Mouse (Mus musculus): ENCODE measurements around the gene Pik3r5. TPM values are rescaled to one million over a fixed set of nuclear protein-coding genes. Genes with fewer than 3 reads are reported as not detected.
A peak's percentile ranks its signal among the peaks of the same experiment; 100 is the strongest.

Gene Pik3r5
- polyA plus RNA-seq, 1 experiment from 2014 or later, result 0.79 TPM

- H3K4me2 ChIP-seq, result no peak overlapping the region
- no peaks in the 10 kb centered on the region for H3K36me3 ChIP-seq
- H3K27me3 ChIP-seq, result no peaks in the 10 kb centered on the region
- no peak for ATAC-seq (ENCODE audit: insufficient number of reproducible peaks, insufficient read depth, low FRiP score, low TSS enrichment, low read depth)
- H3K9ac ChIP-seq, result no peak overlapping the region
- H3K4me1 ChIP-seq, result 0 out of 2 replicates have a peak, but pooled peaks cover 2% of the 10 kb centered on the region
- 47% methylated on average over 2 of the region's 2 CpGs for WGBS
- H3K4me3 ChIP-seq, result no peak overlapping the region
- H3K9me3 ChIP-seq, result no peaks in the 10 kb centered on the region
- H3K27ac ChIP-seq, result no peak overlapping the region
These were observed 77.3 kb downstream of the Pik3r5 start for GRCm38 (mm10) chr11:68509194-68509593.

GRCm38 (mm10) chr11:68513969-68514368, 82.0 kb downstream of the Pik3r5 start:
- Histone ChIP-seq H3K4me1 (0 out of 2 replicates have a peak, but pooled peaks cover 2% of the 10 kb centered on the region), H3K27ac (no peak overlapping the region), H3K27me3 (no peaks in the 10 kb centered on the region), H3K4me3 (no peak overlapping the region), H3K9ac (no peak overlapping the region), H3K4me2 (no peak overlapping the region), H3K36me3 (no peaks in the 10 kb centered on the region), H3K9me3 (no peaks in the 10 kb centered on the region; the same call in 1 of the 2 replicates)
- ATAC-seq (ENCODE audit: insufficient number of reproducible peaks, insufficient read depth, low FRiP score, low TSS enrichment, low read depth), result no peak
- WGBS, result 30% methylated on average over 3 of the region's 3 CpGs

- ATAC-seq (ENCODE audit: insufficient number of reproducible peaks, insufficient read depth, low FRiP score, low TSS enrichment, low read depth), result no peak
- Histone ChIP-seq H3K9ac (no peak overlapping the region), H3K4me3 (no peak overlapping the region), H3K4me2 (no peak overlapping the region), H3K9me3 (no peaks in the 10 kb centered on the region; the same call in 1 of the 2 replicates), H3K27ac (no peak overlapping the region), H3K4me1 (no peaks in the 10 kb centered on the region), H3K36me3 (no peaks in the 10 kb centered on the region), H3K27me3 (no peaks in the 10 kb centered on the region)
- WGBS, result 91% methylated on average over 4 of the region's 4 CpGs
These were observed 87.4 kb downstream of the Pik3r5 start for GRCm38 (mm10) chr11:68519362-68519761.

GRCm38 (mm10) chr11:68519815-68520214, 87.9 kb downstream of the Pik3r5 start:
- no peak overlapping the region for H3K4me2 ChIP-seq
- no peak overlapping the region for H3K9ac ChIP-seq
- H3K4me1 ChIP-seq, result no peaks in the 10 kb centered on the region
- no peak for ATAC-seq (ENCODE audit: insufficient number of reproducible peaks, insufficient read depth, low FRiP score, low TSS enrichment, low read depth)
- no peak overlapping the region for H3K27ac ChIP-seq
- no peaks in the 10 kb centered on the region for H3K36me3 ChIP-seq
- H3K27me3 ChIP-seq, result no peaks in the 10 kb centered on the region
- WGBS, result 90% methylated on average over 5 of the region's 5 CpGs
- no peaks in the 10 kb centered on the region; the same call in 1 of the 2 replicates for H3K9me3 ChIP-seq
- no peak overlapping the region for H3K4me3 ChIP-seq

- 79% methylated on average over 2 of the region's 2 CpGs for WGBS
- Histone ChIP-seq H3K9me3 (no peaks in the 10 kb centered on the region; the same call in 1 of the 2 replicates), H3K27me3 (no peaks in the 10 kb centered on the region), H3K4me2 (no peak overlapping the region), H3K27ac (no peak overlapping the region), H3K4me1 (no peaks in the 10 kb centered on the region), H3K4me3 (no peak overlapping the region), H3K36me3 (no peaks in the 10 kb centered on the region), H3K9ac (no peak overlapping the region)
- ATAC-seq (ENCODE audit: insufficient number of reproducible peaks, insufficient read depth, low FRiP score, low TSS enrichment, low read depth), result no peak
These were observed 88.5 kb downstream of the Pik3r5 start for GRCm38 (mm10) chr11:68520439-68520838.

GRCm38 (mm10) chr11:68521352-68521751, 89.4 kb downstream of the Pik3r5 start:
- H3K36me3 ChIP-seq, result no peaks in the 10 kb centered on the region
- H3K4me2 ChIP-seq, result no peak overlapping the region
- H3K4me1 ChIP-seq, result no peaks in the 10 kb centered on the region
- H3K27ac ChIP-seq, result no peak overlapping the region
- WGBS, result 82% methylated on average over 5 of the region's 5 CpGs
- ATAC-seq (ENCODE audit: insufficient number of reproducible peaks, insufficient read depth, low FRiP score, low TSS enrichment, low read depth), result no peak
- H3K9ac ChIP-seq, result no peak overlapping the region
- H3K9me3 ChIP-seq, result no peaks in the 10 kb centered on the region; the same call in 1 of the 2 replicates
- H3K4me3 ChIP-seq, result no peak overlapping the region
- H3K27me3 ChIP-seq, result no peaks in the 10 kb centered on the region

- Histone ChIP-seq H3K9ac (no peak overlapping the region), H3K4me3 (no peak overlapping the region), H3K36me3 (no peaks in the 10 kb centered on the region), H3K4me2 (no peak overlapping the region), H3K27me3 (peaks cover 15% of the 10 kb centered on the region), H3K27ac (no peak overlapping the region), H3K4me1 (peaks cover 2% of the 10 kb centered on the region; the same call in 1 of the 2 replicates), H3K9me3 (no peaks in the 10 kb centered on the region)
- 65% methylated on average over 4 of the region's 4 CpGs for WGBS
- ATAC-seq (ENCODE audit: insufficient number of reproducible peaks, insufficient read depth, low FRiP score, low TSS enrichment, low read depth), result no peak
These were observed 94.5 kb downstream of the Pik3r5 start for GRCm38 (mm10) chr11:68526441-68526840.

- no peak for ATAC-seq (ENCODE audit: insufficient number of reproducible peaks, insufficient read depth, low FRiP score, low TSS enrichment, low read depth)
- H3K27me3 ChIP-seq, result peaks cover 19% of the 10 kb centered on the region
- no peak overlapping the region for H3K4me2 ChIP-seq
- WGBS, result 26% methylated on average over 16 of the region's 16 CpGs
- H3K9ac ChIP-seq, result no peak overlapping the region
- H3K27ac ChIP-seq, result no peak overlapping the region
- peaks cover 5% of the 10 kb centered on the region; the same call in 1 of the 2 replicates for H3K4me1 ChIP-seq
- no peaks in the 10 kb centered on the region for H3K9me3 ChIP-seq
- H3K4me3 ChIP-seq, result no peak overlapping the region
- no peaks in the 10 kb centered on the region for H3K36me3 ChIP-seq
These were observed 99.3 kb downstream of the Pik3r5 start for GRCm38 (mm10) chr11:68531066-68531806.

GRCm38 (mm10) chr11:68531941-68532535, 100.1 kb downstream of the Pik3r5 start:
- Histone ChIP-seq H3K4me3 (no peak overlapping the region), H3K4me2 (no peak overlapping the region), H3K9ac (no peak overlapping the region), H3K9me3 (no peaks in the 10 kb centered on the region), H3K27ac (no peak overlapping the region), H3K27me3 (peaks cover 19% of the 10 kb centered on the region), H3K4me1 (peaks cover 8% of the 10 kb centered on the region; the same call in 1 of the 2 replicates), H3K36me3 (no peaks in the 10 kb centered on the region)
- no peak for ATAC-seq (ENCODE audit: insufficient number of reproducible peaks, insufficient read depth, low FRiP score, low TSS enrichment, low read depth)
- WGBS, result 76% methylated on average over 11 of the region's 11 CpGs

- Histone ChIP-seq H3K9me3 (no peaks in the 10 kb centered on the region), H3K4me3 (no peak overlapping the region), H3K27ac (no peak overlapping the region), H3K9ac (no peak overlapping the region), H3K4me2 (no peak overlapping the region), H3K4me1 (peaks cover 8% of the 10 kb centered on the region; the same call in 1 of the 2 replicates), H3K36me3 (no peaks in the 10 kb centered on the region), H3K27me3 (peaks cover 19% of the 10 kb centered on the region)
- no peak for ATAC-seq (ENCODE audit: insufficient number of reproducible peaks, insufficient read depth, low FRiP score, low TSS enrichment, low read depth)
- 78% methylated on average over 5 of the region's 5 CpGs for WGBS
These were observed 100.9 kb downstream of the Pik3r5 start for GRCm38 (mm10) chr11:68532773-68533172.

GRCm38 (mm10) chr11:68533971-68534475, 102.1 kb downstream of the Pik3r5 start:
- no peak overlapping the region for H3K27ac ChIP-seq
- H3K4me1 ChIP-seq, result peaks cover 8% of the 10 kb centered on the region; the same call in 1 of the 2 replicates
- H3K27me3 ChIP-seq, result peaks cover 18% of the 10 kb centered on the region
- no peak for ATAC-seq (ENCODE audit: insufficient number of reproducible peaks, insufficient read depth, low FRiP score, low TSS enrichment, low read depth)
- WGBS, result 85% methylated on average over 6 of the region's 6 CpGs
- no peaks in the 10 kb centered on the region for H3K9me3 ChIP-seq
- H3K36me3 ChIP-seq, result no peaks in the 10 kb centered on the region
- H3K9ac ChIP-seq, result no peak overlapping the region
- H3K4me2 ChIP-seq, result no peak overlapping the region
- no peak overlapping the region for H3K4me3 ChIP-seq

GRCm38 (mm10) chr11:68536026-68536425, 104.1 kb downstream of the Pik3r5 start:
- no peak overlapping the region for H3K4me3 ChIP-seq
- no peak overlapping the region for H3K9ac ChIP-seq
- no peak for ATAC-seq (ENCODE audit: insufficient number of reproducible peaks, insufficient read depth, low FRiP score, low TSS enrichment, low read depth)
- peaks cover 7% of the 10 kb centered on the region for H3K27me3 ChIP-seq
- H3K4me1 ChIP-seq, result peaks cover 8% of the 10 kb centered on the region; the same call in 1 of the 2 replicates
- no peaks in the 10 kb centered on the region for H3K9me3 ChIP-seq
- H3K36me3 ChIP-seq, result no peaks in the 10 kb centered on the region
- H3K27ac ChIP-seq, result no peak overlapping the region
- H3K4me2 ChIP-seq, result peak overlapping the region; percentile 34
- WGBS, result 76% methylated on average over 4 of the region's 4 CpGs

Measured in embryonic facial prominence, embryonic 13.5 days (tissue).